Mouse (Mus musculus) cerebellum, adult 11 months (tissue): ENCODE measurements around the gene Lrrc47.

Source experiments
- DNase-seq: peaks from one replicate; pipeline ENCODE4 v3.0.0; 2022

Gene Lrrc47

DNA sequence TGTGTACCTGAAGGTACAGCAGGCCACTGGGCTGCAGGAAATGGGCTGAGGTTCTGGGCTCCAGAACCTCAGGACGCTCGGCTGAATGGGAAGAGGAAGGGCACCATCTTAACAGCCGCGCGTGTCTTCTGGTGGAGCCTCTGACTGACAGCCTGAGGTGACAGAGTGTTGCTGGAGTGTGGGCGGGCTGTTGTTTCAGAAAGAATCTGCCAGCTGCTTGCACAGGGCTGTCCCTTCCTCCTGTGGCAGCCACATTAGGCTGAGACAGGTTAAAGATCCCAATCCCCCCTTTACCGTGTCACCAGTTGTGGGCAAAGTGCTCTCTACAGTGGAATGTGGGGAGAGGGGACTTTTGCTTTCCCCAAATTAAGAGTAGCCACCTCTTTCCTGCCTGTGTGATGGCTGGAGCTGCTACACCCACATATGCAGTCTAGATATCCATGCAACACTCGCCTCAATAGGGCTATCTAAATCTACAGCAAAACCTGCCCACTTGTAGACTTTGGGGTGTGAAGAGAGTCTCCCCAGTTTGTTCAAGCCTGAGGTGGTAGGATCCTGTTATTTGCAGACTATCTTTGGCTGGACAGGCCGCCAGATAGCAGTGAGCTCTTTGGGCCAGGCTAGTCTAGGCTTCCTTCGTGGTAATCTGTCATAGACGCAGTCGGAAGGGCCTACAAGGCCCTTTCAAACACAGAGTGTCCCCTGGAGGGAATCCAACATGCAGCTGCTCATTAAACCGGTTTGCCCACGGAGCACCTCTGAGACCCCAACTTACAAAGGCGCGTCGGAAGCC, 13.4 kb downstream of the Lrrc47 start:
- no peak for DNase-seq

DNA sequence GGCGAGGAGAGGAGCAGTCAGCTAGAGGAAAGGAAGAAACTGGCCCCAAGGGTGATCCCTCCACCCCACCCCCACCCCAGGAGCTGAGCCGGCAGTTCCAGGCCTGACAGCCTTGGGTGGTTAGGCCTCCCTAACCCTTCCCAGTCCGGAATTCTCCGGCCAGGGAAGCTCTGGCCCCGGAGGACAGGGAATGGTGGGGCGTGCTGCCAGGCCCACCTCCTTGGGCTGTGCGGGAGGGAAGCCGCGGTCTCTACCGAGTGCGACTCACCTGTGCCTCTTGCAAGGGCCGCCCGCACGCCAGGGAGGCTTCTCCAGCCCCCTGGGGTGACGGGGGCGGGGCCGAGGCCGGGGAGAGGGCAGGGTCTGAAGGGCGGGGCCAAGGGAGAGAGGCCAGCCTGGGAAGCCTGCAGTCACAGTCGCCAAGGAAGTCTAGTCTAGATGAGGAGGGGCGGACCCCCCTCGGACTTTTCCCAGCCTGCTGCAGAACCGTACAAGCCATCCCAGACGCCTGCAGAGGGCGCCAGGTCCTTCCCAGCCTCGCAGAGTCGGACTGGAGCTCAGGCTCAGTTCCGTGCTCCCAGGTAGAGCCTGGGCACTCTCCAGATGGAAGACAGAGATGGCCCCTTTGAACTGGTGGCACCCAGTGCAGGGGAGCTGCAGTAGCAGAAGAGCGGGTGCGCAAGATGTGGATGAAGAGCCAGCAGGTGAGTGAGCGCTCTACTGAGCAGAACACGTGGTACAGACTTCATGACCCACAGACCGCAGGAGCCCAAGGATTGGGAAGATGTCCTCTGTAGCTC, 14.3 kb downstream of the Lrrc47 start, which contains the start of gene Smim1:
Smim1 (minus strand) TSS at position 590 of the 800 bp plus-strand sequence.
- DNase-seq = peak; percentile 47

DNA sequence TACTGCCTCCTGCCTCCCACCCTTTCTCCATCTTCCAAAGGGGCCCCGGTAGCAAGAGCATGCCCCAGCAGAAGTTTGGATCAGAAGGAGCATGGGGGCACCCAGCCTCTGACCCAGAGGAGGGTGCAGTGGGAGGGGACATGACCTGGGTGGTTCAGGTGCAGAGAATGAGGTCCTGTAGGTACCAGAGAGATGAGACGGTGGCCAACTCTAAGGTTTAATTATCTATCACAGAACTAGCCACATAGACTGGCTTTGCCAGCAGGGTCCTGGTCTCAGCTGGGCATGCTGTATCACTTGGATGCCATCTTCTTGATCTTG, 14.9 kb downstream of the Lrrc47 start:
- DNase-seq = no peak

DNA sequence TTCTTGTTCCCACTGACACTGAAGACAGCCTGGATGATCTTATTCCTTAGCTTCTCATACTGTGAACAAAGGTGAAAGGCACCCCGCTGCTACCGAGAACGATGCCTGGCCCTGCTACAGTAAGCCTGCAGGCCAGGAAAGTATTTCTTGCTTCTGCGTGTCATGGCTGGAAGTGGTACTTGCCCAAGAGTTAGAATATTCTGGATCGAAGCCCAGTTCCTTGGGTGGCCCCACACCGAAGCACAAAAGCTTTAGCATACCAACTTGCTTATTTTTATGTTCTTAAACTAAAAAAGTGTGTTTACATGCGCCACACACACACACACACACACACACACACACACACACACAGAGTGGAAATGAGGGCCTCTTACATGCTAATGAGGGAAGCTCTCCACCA, 16.5 kb downstream of the Lrrc47 start:
- no peak for DNase-seq

DNA sequence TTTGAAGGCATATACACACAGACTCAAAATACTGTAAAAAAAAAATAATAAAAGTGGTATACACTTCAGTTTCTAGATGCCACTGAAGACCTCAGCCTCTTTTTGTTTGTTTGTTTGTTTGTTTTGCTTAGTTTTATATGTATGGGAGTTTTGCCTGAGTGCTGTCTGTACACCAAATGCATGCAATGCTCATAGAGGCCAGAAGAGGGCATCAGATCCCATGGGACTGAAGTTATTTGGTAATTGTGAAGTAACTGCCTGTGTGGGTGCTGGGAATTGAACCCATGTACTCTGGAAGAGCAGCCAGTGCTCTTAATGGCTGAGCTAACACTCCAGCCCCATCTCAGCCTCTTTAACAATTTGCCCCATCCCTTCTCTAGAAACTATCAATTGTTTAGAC, 17.1 kb downstream of the Lrrc47 start:
- DNase-seq = no peak

DNA sequence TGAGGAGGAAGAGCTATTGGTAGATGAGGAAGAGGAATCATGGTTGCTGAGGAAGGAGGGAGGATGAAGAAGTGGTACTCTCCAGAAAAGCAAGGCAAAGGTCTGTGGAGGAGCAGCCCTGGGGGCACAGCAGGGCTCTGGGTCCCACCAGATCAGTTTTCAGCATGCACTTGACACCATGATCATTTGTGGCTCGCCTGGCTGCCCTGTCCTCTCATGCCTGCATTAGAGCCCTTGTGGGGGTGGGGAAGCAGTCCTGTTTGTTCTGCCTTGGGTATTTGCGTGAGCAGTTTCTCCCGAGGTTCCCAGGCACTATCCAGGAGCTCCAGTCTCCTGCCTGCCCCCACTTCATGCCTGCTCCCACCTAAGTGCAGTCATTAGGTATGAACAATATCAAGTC, 25.6 kb downstream of the Lrrc47 start:
- DNase-seq = no peak

DNA sequence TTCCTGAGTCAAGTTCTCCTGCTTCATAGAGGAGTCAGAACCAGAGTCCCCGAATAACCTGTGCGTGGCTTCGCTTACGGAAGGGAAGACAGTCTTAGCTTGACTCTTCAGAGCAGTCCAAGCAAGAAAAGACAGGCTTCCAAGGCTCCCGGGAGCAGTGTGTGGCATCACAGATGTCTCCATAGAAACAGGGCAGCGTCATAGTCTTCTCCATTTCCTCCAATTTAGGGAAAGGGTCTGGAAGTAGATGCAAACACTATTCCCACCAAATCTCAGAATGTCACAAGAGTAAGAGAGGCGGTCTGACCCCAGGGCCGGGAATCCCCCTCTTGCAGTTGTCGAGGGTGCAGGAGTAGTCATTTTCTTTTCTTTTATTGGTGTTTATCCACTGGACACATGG, 31.0 kb downstream of the Lrrc47 start, which contains the start of gene Ccdc27:
Ccdc27 (minus strand) TSS at position 101 of the 400 bp plus-strand sequence.
- DNase-seq = no peak

DNA sequence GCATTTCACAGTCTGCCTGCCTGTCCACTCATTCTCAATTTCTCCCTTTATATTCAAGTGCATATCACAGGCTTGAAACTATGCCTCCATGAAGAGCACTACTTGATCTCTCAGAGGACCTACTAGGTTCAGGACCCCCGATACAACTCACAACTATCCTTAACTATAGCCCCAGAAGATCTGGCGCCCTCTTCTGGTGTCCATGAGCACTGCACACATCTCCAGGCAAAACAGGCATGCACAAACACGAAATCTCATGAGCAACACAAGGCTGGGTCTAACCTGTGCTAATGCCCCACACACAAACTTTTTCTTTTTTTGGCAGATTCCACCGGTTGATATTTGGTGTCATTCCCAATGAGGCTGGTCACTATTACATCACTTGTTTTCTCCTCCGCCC, 34.3 kb downstream of the Lrrc47 start:
- no peak for DNase-seq

DNA sequence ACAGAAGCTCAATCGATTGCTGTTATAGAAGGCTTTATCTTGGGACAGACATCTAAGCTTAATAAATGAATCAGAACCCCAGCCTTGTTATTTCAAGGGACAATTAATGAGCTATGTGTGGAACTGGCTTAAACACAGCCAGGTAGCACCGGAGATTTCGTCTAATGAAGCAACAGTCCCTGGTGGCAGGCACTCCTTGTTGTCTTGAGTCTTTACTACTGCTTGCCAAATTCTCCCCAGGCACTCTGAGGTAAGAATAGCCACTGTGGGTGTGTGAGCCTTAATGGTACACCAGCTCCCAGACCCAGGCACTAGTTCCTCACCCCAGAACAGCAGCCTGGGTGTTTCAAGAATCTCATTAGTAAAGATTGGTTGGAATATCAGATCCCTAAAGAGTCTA, 39.9 kb downstream of the Lrrc47 start:
- no peak for DNase-seq

DNA sequence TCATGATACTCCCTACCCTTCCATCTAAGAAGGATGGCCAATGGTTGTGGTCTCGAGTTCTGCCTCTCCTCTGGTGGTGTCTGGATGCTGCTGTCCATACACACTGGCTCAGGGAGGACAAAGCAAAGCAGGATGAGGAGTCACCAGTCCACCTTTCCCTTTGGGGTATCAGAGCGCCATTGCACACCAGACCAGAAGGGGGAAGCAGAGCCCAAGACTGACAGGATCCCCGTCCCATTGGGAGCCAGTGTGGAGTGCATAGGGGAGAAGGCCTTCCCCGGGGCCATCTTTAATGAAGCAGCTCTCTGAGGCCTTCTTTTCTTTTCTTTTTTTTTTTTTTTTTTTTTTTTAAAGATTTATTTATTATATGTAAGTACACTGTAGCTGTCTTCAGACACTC, 41.5 kb downstream of the Lrrc47 start:
- DNase-seq = no peak

DNA sequence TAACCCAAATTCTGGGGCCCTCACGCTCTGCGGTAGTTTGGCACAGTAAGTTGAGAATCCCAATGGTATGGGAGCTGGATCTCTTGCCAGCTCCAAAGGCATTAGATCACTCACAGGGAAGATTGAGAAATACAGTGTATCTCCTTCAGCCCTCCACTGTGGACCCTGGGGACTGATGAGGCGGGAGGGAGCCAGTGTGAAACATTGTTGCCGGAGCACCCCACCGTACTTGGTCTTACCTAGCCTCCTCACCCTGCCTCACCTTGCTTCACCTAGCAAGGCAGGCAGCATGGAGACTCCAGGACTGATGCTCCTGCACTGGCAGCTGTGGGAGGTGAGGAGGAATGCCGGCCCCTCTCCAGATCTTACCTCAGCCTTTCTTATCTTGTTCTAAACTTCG, 44.0 kb downstream of the Lrrc47 start:
- DNase-seq = no peak

DNA sequence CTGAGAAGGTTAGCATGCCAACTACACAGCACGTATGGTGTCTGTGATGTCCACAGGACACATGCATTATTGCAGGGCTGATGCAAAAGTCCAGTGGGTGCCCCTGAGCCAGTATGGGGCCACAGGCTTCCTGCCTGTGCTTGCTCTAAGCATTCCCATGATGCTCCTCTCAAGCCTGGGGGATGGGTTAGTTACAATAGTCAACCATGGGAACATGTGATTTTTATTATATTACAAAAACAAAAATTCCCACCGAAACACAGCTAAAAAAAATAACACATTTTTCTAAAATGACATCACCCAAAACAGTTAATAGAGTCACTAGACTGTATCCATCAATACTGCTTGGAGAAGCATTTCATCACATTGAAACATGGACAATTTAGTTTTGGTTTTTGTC, 44.5 kb downstream of the Lrrc47 start:
- no peak for DNase-seq

DNA sequence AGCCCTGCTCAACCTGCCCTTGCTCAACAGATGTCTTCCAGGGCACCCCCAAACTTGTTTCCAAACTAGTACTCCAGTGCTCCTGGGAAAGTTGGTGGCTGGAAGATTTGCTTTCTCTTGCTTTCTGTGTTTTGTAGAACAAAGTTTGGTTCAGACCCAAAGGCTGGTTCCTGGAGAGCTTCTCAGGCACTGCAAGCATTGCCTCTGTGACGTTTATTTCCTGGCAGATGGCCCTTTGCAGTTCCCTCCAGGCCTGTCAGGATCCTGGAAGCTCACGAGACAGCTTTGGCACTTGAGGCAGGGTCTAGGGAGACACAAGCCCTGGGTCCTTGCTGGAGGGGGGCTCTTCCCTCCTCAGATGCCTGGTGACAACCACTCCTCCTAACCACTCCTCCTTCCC, 45.1 kb downstream of the Lrrc47 start:
- no peak for DNase-seq

DNA sequence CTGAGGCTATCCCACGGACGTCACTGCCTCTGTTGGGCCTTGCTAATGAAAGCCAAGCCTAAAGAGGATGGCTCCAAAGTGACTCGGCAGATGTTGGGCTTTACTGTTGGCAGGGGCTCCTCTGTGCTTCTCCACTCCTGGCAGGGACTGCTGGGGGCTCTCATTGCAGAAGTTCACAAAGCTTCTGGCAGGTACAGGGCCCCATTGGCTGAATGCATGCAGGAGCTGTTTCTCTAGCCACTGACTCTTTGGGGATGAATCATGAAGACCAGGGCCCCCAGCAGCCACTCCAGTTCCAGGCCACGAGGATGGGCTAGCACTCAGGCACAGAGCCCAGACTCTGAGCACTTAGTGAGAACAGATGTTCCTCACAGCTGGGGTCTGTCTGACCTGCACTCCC, 46.2 kb downstream of the Lrrc47 start:
- DNase-seq = no peak

DNA sequence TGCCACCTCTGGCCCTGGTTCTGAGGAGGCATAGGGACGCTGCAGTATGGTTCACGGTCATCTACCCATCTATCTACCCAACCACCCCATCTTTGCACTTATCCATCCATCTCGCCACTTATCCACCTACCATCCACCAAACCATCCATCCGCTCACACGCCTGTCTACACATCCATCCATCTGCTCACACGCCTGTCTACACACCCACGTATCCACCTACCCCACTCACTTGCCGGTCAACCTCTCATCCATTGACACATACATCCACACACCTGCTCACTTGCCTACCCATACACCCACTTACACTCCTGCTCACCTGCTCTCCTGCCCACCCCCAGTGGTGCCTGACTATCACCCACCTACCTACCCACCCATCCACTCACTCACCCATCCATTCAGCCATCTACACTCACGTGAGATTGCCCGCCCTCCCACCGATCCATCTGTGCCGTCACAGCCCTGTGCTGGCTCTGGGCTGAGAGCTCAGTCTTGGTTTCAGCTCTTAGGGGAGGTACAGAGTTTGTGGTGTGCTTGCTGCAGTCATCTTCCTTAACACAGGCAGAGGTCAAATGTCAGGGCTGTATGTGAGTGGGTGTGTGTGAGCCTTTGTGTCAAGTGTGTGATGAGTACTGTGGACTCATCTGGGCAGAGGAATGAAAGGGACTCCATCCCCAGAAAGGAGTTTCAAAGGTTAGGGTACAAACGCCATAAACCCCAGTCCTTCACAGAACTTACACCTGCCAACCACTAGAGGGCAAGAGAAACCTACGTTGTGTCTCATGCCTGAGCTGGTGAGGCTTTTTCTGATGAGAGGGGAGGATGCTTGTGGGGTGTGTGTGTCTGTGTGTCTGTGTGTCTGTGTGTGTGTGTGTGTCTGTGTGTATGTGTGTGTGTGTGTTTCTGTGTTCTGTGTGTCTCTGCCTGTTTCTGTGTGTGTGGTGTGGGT, 53.6 kb downstream of the Lrrc47 start:
- DNase-seq = no peak

DNA sequence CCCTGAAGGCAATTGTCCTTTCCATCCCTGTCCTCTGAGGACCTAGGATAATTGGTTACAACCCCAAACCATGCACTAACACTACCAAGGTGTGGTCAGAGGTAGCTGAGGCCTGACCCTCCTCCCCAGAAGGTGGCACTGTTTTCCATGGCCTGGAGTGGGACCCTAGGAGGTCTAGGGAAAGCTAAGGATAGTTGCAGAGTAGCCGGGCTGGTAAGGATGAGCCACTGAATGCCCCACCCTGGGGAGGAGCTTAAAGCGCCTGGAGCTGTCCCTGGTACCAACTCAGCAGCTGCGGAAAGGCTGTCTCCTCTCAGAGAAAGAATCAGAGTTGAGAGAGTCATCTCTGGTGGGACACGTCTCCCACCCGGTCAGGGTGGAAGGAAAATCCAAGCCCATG, 59.4 kb downstream of the Lrrc47 start:
- peak; percentile 16 for DNase-seq
